Comparison of ENCODE assay signal across 27 mouse cellular contexts in the genomic region with DNA sequence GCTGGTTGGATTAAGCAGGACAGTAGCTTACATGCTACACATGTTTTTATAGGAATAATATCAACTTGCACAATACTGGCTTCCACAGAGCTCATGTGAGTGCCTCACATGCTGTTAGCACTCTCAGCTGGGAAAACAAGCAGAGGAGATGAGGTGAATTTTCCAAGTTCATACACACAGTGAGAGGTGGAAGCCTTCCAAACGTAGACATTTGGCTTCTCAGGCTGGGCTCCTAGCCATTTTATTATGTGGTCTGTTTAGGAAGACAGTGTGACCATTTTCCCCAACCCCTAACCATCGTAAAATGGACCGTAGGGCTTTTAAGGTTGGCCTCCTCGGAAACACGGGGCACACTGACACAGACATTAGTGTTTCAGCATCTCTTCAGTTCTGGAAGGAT.
DNase-seq lines count a peak whose midpoint lies in the region; ATAC-seq and TF ChIP-seq lines count a peak whose summit lies in the region.
"Had no signal": no experiment of that assay in that cellular context is flagged by ENCODE, and none has a peak within 500 bp of the region (broad histone marks: within the 10 kb centered on the region; RNA-seq: fewer than 3 reads in every experiment).

No protein-coding gene starts in this region.

- no peaks in the 10 kb centered on the region for H3K9me3 ChIP-seq in limb, embryonic 14.5 days (ENCODE audit: control insufficient read depth, low read length)
- no peaks in the 10 kb centered on the region for H3K9me3 ChIP-seq in limb, embryonic 10.5 days (replicated peaks)
- H3K9me3 ChIP-seq: heart, embryonic 12.5 days; hindbrain, embryonic 10.5 days; hindbrain, embryonic 15.5 days; intestine, embryonic 15.5 days; limb, embryonic 12.5 days; liver, embryonic 13.5 days had no signal

- no peaks in the 10 kb centered on the region for H3K27me3 ChIP-seq in limb, embryonic 14.5 days (ENCODE audit: control insufficient read depth, insufficient read depth, low read length)
- H3K27me3 ChIP-seq in limb, embryonic 10.5 days (ENCODE audit: low read depth, poor library complexity, severe bottlenecking): no peaks in the 10 kb centered on the region
- H3K27me3 ChIP-seq: heart, embryonic 12.5 days; hindbrain, embryonic 15.5 days; intestine, embryonic 15.5 days; limb, embryonic 12.5 days; liver, embryonic 13.5 days had no signal

- WGBS in limb, embryonic 14.5 days: 52% methylated on average over 5 of the region's 5 CpGs
- WGBS in limb, embryonic 10.5 days: 74% methylated on average over 5 of the region's 5 CpGs

- no peak overlapping the region for H3K9ac ChIP-seq in limb, embryonic 14.5 days (ENCODE audit: low read depth, low read length, severe bottlenecking)
- H3K9ac ChIP-seq: heart, embryonic 12.5 days; hindbrain, embryonic 15.5 days; intestine, embryonic 15.5 days; limb, embryonic 12.5 days; liver, embryonic 13.5 days had no signal

- no peak overlapping the region for H3K27ac ChIP-seq in limb, embryonic 14.5 days (replicated peaks; ENCODE audit: low read depth, low read length)
- no peak overlapping the region for H3K27ac ChIP-seq in limb, embryonic 10.5 days
- H3K27ac ChIP-seq: heart, adult 2 months; hindbrain, embryonic 10.5 days; hindbrain, embryonic 15.5 days; intestine, embryonic 15.5 days; limb, embryonic 12.5 days; liver, embryonic 13.5 days; macrophage; stomach, postnatal 0 days had no signal

- no peak for TF ChIP-seq POLR2A in limb, embryonic 14.5 days (IDR thresholded peaks at IDR 0.05; ENCODE audit: borderline replicate concordance, extremely low read depth, insufficient read depth, insufficient read length)

- peak; percentile 9 for DNase-seq in limb, embryonic 14.5 days (ENCODE audit: low spot score)
- no peak for DNase-seq in limb, embryonic 10.5 days (ENCODE audit: low spot score)
- DNase-seq in cerebellum, adult 8-10 months: peak; percentile 40
- peak; percentile 35 to 66 for DNase-seq in cerebellum, postnatal 36 days
- no peak for DNase-seq in thymus, adult 18-20 months
- DNase-seq in natural killer cell, adult 2 months (ENCODE audit: low spot score in 2 of 2): no peak
- DNase-seq in lung, postnatal 4 days: no peak
- DNase-seq: adrenal gland, postnatal 36 days; heart, adult 2 months; kidney, adult 8-10 months; kidney, postnatal 10 days; layer of hippocampus, postnatal 36 days; liver, embryonic 13.5 days; lung, adult 18-20 months; midbrain, embryonic 14.5 days; spleen, adult 18-20 months; thymus, postnatal 4 days had no signal

- ATAC-seq in limb, embryonic 14.5 days (ENCODE audit: low FRiP score, low read depth): no peak
- peak; percentile 46; the same call in 1 of the 2 replicates for ATAC-seq in cerebellum, adult (ENCODE audit: insufficient number of reproducible peaks, low FRiP score, low TSS enrichment)
- ATAC-seq: forebrain, embryonic 14.5 days; intestine, embryonic 15.5 days; lung, postnatal 0 days had no signal

- no peaks in the 10 kb centered on the region for H3K4me1 ChIP-seq in limb, embryonic 14.5 days (ENCODE audit: control insufficient read depth, insufficient read depth, low read length)
- peaks cover 8% of the 10 kb centered on the region for H3K4me1 ChIP-seq in limb, embryonic 10.5 days
- H3K4me1 ChIP-seq: liver, embryonic 13.5 days had no signal

- no peak overlapping the region for H3K4me3 ChIP-seq in limb, embryonic 14.5 days (replicated peaks; ENCODE audit: low read length)
- H3K4me3 ChIP-seq in limb, embryonic 10.5 days: no peak overlapping the region
- H3K4me3 ChIP-seq: heart, adult 2 months; heart, embryonic 12.5 days; hindbrain, embryonic 10.5 days; hindbrain, embryonic 15.5 days; intestine, embryonic 15.5 days; limb, embryonic 12.5 days; liver, embryonic 13.5 days had no signal

- no peaks in the 10 kb centered on the region for H3K36me3 ChIP-seq in limb, embryonic 14.5 days (ENCODE audit: control insufficient read depth, insufficient read depth, low read length)
- H3K36me3 ChIP-seq in limb, embryonic 10.5 days: no peaks in the 10 kb centered on the region
- H3K36me3 ChIP-seq: heart, embryonic 12.5 days; hindbrain, embryonic 10.5 days; hindbrain, embryonic 15.5 days; intestine, embryonic 15.5 days; limb, embryonic 12.5 days; liver, embryonic 13.5 days had no signal

- H3K4me2 ChIP-seq in limb, embryonic 14.5 days (replicated peaks; ENCODE audit: low read depth, low read length, severe bottlenecking): no peak overlapping the region
- H3K4me2 ChIP-seq: heart, embryonic 12.5 days; hindbrain, embryonic 15.5 days; intestine, embryonic 15.5 days; limb, embryonic 12.5 days; liver, embryonic 13.5 days had no signal

Comparison
In these comparisons a context has a peak if more than half of its experiments do, and no peak if none do; other contexts are left out.
1. DNase-seq: peak in limb, embryonic 14.5 days (single experiment), cerebellum, adult 8-10 months (single experiment) and cerebellum, postnatal 36 days (2 of 2); none in limb, embryonic 10.5 days (single experiment), thymus, adult 18-20 months (0 of 2), natural killer cell, adult 2 months (0 of 2) and lung, postnatal 4 days (0 of 2).